Mouse (Mus musculus) lung, embryonic 16.5 days (tissue): Measurements from ENCODE around the gene Trat1. TPM values are rescaled to one million over a fixed set of nuclear protein-coding genes. Genes with fewer than 3 reads are reported as not detected.
A peak's percentile ranks its signal among the peaks of the same experiment; 100 is the strongest.

Experiments used
- ATAC-seq: fragments of 200-750 bp; cut with Nextera tagmentation; 2 replicates; pipeline ENCODE4 v1.8.0; 2017; ENCODE audit warnings: low read depth, mild to moderate bottlenecking, moderate library complexity
- H3K27ac ChIP-seq: fragments of 300-500 bp; sonication (generic); 2 replicates; pipeline ENCODE4 v1.5.1; 2014; ENCODE audit warnings: mild to moderate bottlenecking, control low read depth, low read length
- H3K27me3 ChIP-seq: fragments of 300-500 bp; sonication (generic); 2 replicates; pipeline ENCODE4 v1.6.1; 2014; ENCODE audit warnings: low read depth, low read length, mixed read lengths; ENCODE audit not compliant: control insufficient read depth, insufficient read depth
- H3K36me3 ChIP-seq: fragments of 300-500 bp; sonication (generic); 2 replicates; pipeline ENCODE4 v1.6.1; 2014; ENCODE audit warnings: low read length; ENCODE audit not compliant: control insufficient read depth, insufficient read depth
- H3K4me1 ChIP-seq: fragments of 300-500 bp; sonication (generic); replicated peaks from 2 replicates; pipeline ENCODE4 v1.6.1; 2014; ENCODE audit warnings: low read length, mixed read lengths; ENCODE audit not compliant: control insufficient read depth, insufficient read depth
- H3K4me2 ChIP-seq: fragments of 300-500 bp; sonication (generic); 2 replicates; pipeline ENCODE4 v1.6.1; 2014; ENCODE audit warnings: low read depth, low read length, control low read depth
- H3K4me3 ChIP-seq: fragments of 300-500 bp; sonication (generic); 2 replicates; pipeline ENCODE4 v1.5.1; 2014; ENCODE audit warnings: mild to moderate bottlenecking, low read length, control low read depth
- H3K9ac ChIP-seq: fragments of 300-500 bp; sonication (generic); 2 replicates; pipeline ENCODE4 v1.6.1; 2014; ENCODE audit warnings: low read length, control low read depth
- H3K9me3 ChIP-seq: fragments of 300-500 bp; sonication (generic); 2 replicates; pipeline ENCODE4 v1.6.1; 2016; ENCODE audit warnings: low read length; ENCODE audit not compliant: control insufficient read depth
- WGBS: fragments of 180-500 bp; shearing (Covaris S2); extraction: QIAGEN DNeasy Blood & Tissue Kit; methylation state at CpG from one replicate; pipeline ENCODE4 v1.1.7; 2014; 5-methylcytosine and 5-hydroxymethylcytosine counted together
- polyA plus RNA-seq: library from polyadenylated mRNA; unstranded; fragments of >200 nt; fragmentation: Nextera tagmentation; extraction: Ambion mirVana; gene quantifications from 2 replicates; pipeline ENCODE4 v1.2.1, GENCODE M21; 2015

The Trat1 gene
- polyA plus RNA-seq = 0.65 and 1.6 TPM in 2 replicates

- no peak within 1 kb of the TSS for H3K9ac ChIP-seq
- no peaks in the 10 kb centered on the region for H3K4me1 ChIP-seq
- H3K4me3 ChIP-seq = no peak within 1 kb of the TSS
- no peaks in the 10 kb centered on the region for H3K36me3 ChIP-seq
- ATAC-seq = no peak
- WGBS = 62% methylated on average over 3 of the region's 3 CpGs
- no peak within 1 kb of the TSS for H3K27ac ChIP-seq
- no peak within 1 kb of the TSS for H3K4me2 ChIP-seq
- H3K27me3 ChIP-seq = no peaks in the 10 kb centered on the region
- H3K9me3 ChIP-seq = no peaks in the 10 kb centered on the region
These were observed at the start of gene Trat1 for GRCm38 (mm10) chr16:48771971-48772445. Gene Trat1, minus strand, starts transcription at chr16:48772021.

GRCm38 (mm10) chr16:48818524-48818923, 46.7 kb upstream of the Trat1 start:
- H3K9ac ChIP-seq = no peak overlapping the region
- 91% methylated on average over 6 of the region's 6 CpGs for WGBS
- H3K4me2 ChIP-seq = no peak overlapping the region
- no peaks in the 10 kb centered on the region for H3K4me1 ChIP-seq
- ATAC-seq = no peak
- H3K27ac ChIP-seq = no peak overlapping the region
- H3K9me3 ChIP-seq = no peaks in the 10 kb centered on the region
- no peaks in the 10 kb centered on the region for H3K36me3 ChIP-seq
- no peaks in the 10 kb centered on the region for H3K27me3 ChIP-seq
- H3K4me3 ChIP-seq = no peak overlapping the region

GRCm38 (mm10) chr16:48816695-48817094, 44.9 kb upstream of the Trat1 start, which contains the start of gene Retnlb:
Gene Retnlb, plus strand, starts transcription at chr16:48816856.
- 61% methylated on average over 2 of the region's 2 CpGs for WGBS
- Histone ChIP-seq H3K36me3 (no peaks in the 10 kb centered on the region), H3K4me3 (no peak within 1 kb of the TSS), H3K27me3 (no peaks in the 10 kb centered on the region), H3K9ac (no peak within 1 kb of the TSS), H3K4me2 (no peak within 1 kb of the TSS), H3K9me3 (no peaks in the 10 kb centered on the region), H3K4me1 (peaks cover 4% of the 10 kb centered on the region; the same call in 1 of the 2 replicates), H3K27ac (no peak within 1 kb of the TSS)
- no peak for ATAC-seq

- no peaks in the 10 kb centered on the region for H3K36me3 ChIP-seq
These were observed 40.1 kb upstream of the Trat1 start for GRCm38 (mm10) chr16:48811881-48812436.

GRCm38 (mm10) chr16:48809374-48809773, 37.6 kb upstream of the Trat1 start:
- no peak overlapping the region for H3K4me3 ChIP-seq

More at GRCm38 (mm10) chr16:48811881-48812436, 40.1 kb upstream of the Trat1 start:
- Histone ChIP-seq H3K4me2 (no peak overlapping the region), H3K4me1 (peaks cover 4% of the 10 kb centered on the region; the same call in 1 of the 2 replicates), H3K9ac (no peak overlapping the region), H3K9me3 (no peaks in the 10 kb centered on the region), H3K27ac (peak overlapping the region; percentile 39; the same call in 1 of the 2 replicates), H3K27me3 (no peaks in the 10 kb centered on the region), H3K4me3 (no peak overlapping the region)
- WGBS = 26% methylated on average over 7 of the region's 7 CpGs
- peak; percentile 20; the same call in 1 of the 2 replicates for ATAC-seq

GRCm38 (mm10) chr16:48806521-48806920, 34.7 kb upstream of the Trat1 start:
- Histone ChIP-seq H3K4me3 (no peak overlapping the region), H3K36me3 (no peaks in the 10 kb centered on the region), H3K9me3 (no peaks in the 10 kb centered on the region), H3K27me3 (no peaks in the 10 kb centered on the region), H3K4me1 (no peaks in the 10 kb centered on the region), H3K9ac (no peak overlapping the region), H3K27ac (no peak overlapping the region), H3K4me2 (no peak overlapping the region)
- 83% methylated on average over 1 of the region's 1 CpGs for WGBS
- no peak for ATAC-seq

More at GRCm38 (mm10) chr16:48809374-48809773, 37.6 kb upstream of the Trat1 start:
- H3K36me3 ChIP-seq = no peaks in the 10 kb centered on the region
- no peak overlapping the region for H3K4me2 ChIP-seq
- H3K4me1 ChIP-seq = peaks cover 4% of the 10 kb centered on the region; the same call in 1 of the 2 replicates
- WGBS = 54% methylated on average over 2 of the region's 2 CpGs
- no peak overlapping the region for H3K27ac ChIP-seq
- H3K9me3 ChIP-seq = no peaks in the 10 kb centered on the region
- H3K9ac ChIP-seq = no peak overlapping the region
- ATAC-seq = no peak
- H3K27me3 ChIP-seq = no peaks in the 10 kb centered on the region

GRCm38 (mm10) chr16:48805412-48805811, 33.6 kb upstream of the Trat1 start:
- no peak overlapping the region for H3K27ac ChIP-seq
- no peak overlapping the region for H3K4me2 ChIP-seq
- no peaks in the 10 kb centered on the region for H3K27me3 ChIP-seq
- no peak overlapping the region for H3K9ac ChIP-seq
- no peak overlapping the region for H3K4me3 ChIP-seq
- H3K36me3 ChIP-seq = no peaks in the 10 kb centered on the region
- no peak for ATAC-seq
- WGBS = 63% methylated on average over 1 of the region's 1 CpGs
- no peaks in the 10 kb centered on the region for H3K9me3 ChIP-seq
- no peaks in the 10 kb centered on the region for H3K4me1 ChIP-seq

- no peak overlapping the region for H3K9ac ChIP-seq
- ATAC-seq = no peak
- H3K27ac ChIP-seq = no peak overlapping the region
- H3K4me2 ChIP-seq = no peak overlapping the region
- H3K36me3 ChIP-seq = no peaks in the 10 kb centered on the region
- WGBS = 89% methylated on average over 2 of the region's 2 CpGs
- H3K4me1 ChIP-seq = no peaks in the 10 kb centered on the region
- H3K4me3 ChIP-seq = no peak overlapping the region
- no peaks in the 10 kb centered on the region for H3K27me3 ChIP-seq
- H3K9me3 ChIP-seq = no peaks in the 10 kb centered on the region
These were observed 29.1 kb upstream of the Trat1 start for GRCm38 (mm10) chr16:48800906-48801305.

- no peaks in the 10 kb centered on the region for H3K27me3 ChIP-seq
- no peak overlapping the region for H3K4me2 ChIP-seq
- no peak overlapping the region for H3K4me3 ChIP-seq
- no peaks in the 10 kb centered on the region for H3K4me1 ChIP-seq
- H3K9ac ChIP-seq = no peak overlapping the region
- H3K9me3 ChIP-seq = no peaks in the 10 kb centered on the region
- H3K27ac ChIP-seq = no peak overlapping the region
- no peaks in the 10 kb centered on the region for H3K36me3 ChIP-seq
- ATAC-seq = no peak
- 78% methylated on average over 3 of the region's 3 CpGs for WGBS
These were observed 27.6 kb upstream of the Trat1 start for GRCm38 (mm10) chr16:48799470-48799869.
